Mouse (Mus musculus): ENCODE results near the gene Raly. TPM values are rescaled to one million over a fixed set of nuclear protein-coding genes. Genes with fewer than 3 reads are reported as not detected.

Gene Raly
- polyA plus RNA-seq, 2 experiments: 65.0 to 385 TPM

- no peak for DNase-seq (ENCODE audit: low spot score)
- H3K9me3 ChIP-seq (ENCODE audit: control insufficient read depth, low read length): no peaks in the 10 kb centered on the region
- H3K27me3 ChIP-seq (ENCODE audit: control insufficient read depth, insufficient read depth, low read length): no peaks in the 10 kb centered on the region
- H3K27ac ChIP-seq (replicated peaks; ENCODE audit: low read depth, low read length): no peak within 1 kb of the TSS
- 0 out of 2 replicates have a peak, but pooled peaks cover 2% of the 10 kb centered on the region for H3K4me1 ChIP-seq (ENCODE audit: control insufficient read depth, insufficient read depth, low read length)
- no peak within 1 kb of the TSS for H3K4me3 ChIP-seq (replicated peaks; ENCODE audit: low read length)
- no peak within 1 kb of the TSS for H3K9ac ChIP-seq (ENCODE audit: low read depth, low read length, severe bottlenecking)
- no peak for TF ChIP-seq POLR2A (IDR thresholded peaks at IDR 0.05; ENCODE audit: borderline replicate concordance, extremely low read depth, insufficient read depth, insufficient read length)
- no peaks in the 10 kb centered on the region for H3K36me3 ChIP-seq (ENCODE audit: control insufficient read depth, insufficient read depth, low read length)
- ATAC-seq (ENCODE audit: low FRiP score, low read depth): no peak
- H3K4me2 ChIP-seq (replicated peaks; ENCODE audit: low read depth, low read length, severe bottlenecking): no peak within 1 kb of the TSS
Measured at GRCm38 (mm10) chr2:154769930-154770329, 21.0 kb upstream of the Raly start, which contains the start of gene Gm14214. Gene Gm14214 (minus strand): TSS chr2:154770030.

GRCm38 (mm10) chr2:154771604-154772003 is 19.3 kb upstream of the Raly start:
- no peak overlapping the region for H3K4me3 ChIP-seq (replicated peaks; ENCODE audit: low read length)
- no peaks in the 10 kb centered on the region for H3K4me1 ChIP-seq (ENCODE audit: control insufficient read depth, insufficient read depth, low read length)
- H3K4me2 ChIP-seq (replicated peaks; ENCODE audit: low read depth, low read length, severe bottlenecking): no peak overlapping the region
- ATAC-seq (ENCODE audit: low FRiP score, low read depth) (no peak), DNase-seq (ENCODE audit: low spot score) (no peak)
- no peaks in the 10 kb centered on the region for H3K9me3 ChIP-seq (ENCODE audit: control insufficient read depth, low read length)
- no peaks in the 10 kb centered on the region for H3K27me3 ChIP-seq (ENCODE audit: control insufficient read depth, insufficient read depth, low read length)
- H3K27ac ChIP-seq (replicated peaks; ENCODE audit: low read depth, low read length): no peak overlapping the region
- H3K36me3 ChIP-seq (ENCODE audit: control insufficient read depth, insufficient read depth, low read length): no peaks in the 10 kb centered on the region
- WGBS: 77% methylated on average over 8 of the region's 8 CpGs
- H3K9ac ChIP-seq (ENCODE audit: low read depth, low read length, severe bottlenecking): no peak overlapping the region
- no peak for TF ChIP-seq POLR2A (IDR thresholded peaks at IDR 0.05; ENCODE audit: borderline replicate concordance, extremely low read depth, insufficient read depth, insufficient read length)

GRCm38 (mm10) chr2:154774032-154774431 is 16.9 kb upstream of the Raly start:
- DNase-seq (ENCODE audit: low spot score): no peak
- no peak overlapping the region for H3K27ac ChIP-seq (replicated peaks; ENCODE audit: low read depth, low read length)
- H3K9ac ChIP-seq (ENCODE audit: low read depth, low read length, severe bottlenecking): no peak overlapping the region
- no peaks in the 10 kb centered on the region for H3K36me3 ChIP-seq (ENCODE audit: control insufficient read depth, insufficient read depth, low read length)
- no peaks in the 10 kb centered on the region for H3K27me3 ChIP-seq (ENCODE audit: control insufficient read depth, insufficient read depth, low read length)
- no peak for ATAC-seq (ENCODE audit: low FRiP score, low read depth)
- H3K4me3 ChIP-seq (replicated peaks; ENCODE audit: low read length): no peak overlapping the region
- no peaks in the 10 kb centered on the region for H3K4me1 ChIP-seq (ENCODE audit: control insufficient read depth, insufficient read depth, low read length)
- TF ChIP-seq POLR2A (IDR thresholded peaks at IDR 0.05; ENCODE audit: borderline replicate concordance, extremely low read depth, insufficient read depth, insufficient read length): no peak
- WGBS: 88% methylated on average over 1 of the region's 1 CpGs
- H3K4me2 ChIP-seq (replicated peaks; ENCODE audit: low read depth, low read length, severe bottlenecking): no peak overlapping the region
- no peaks in the 10 kb centered on the region for H3K9me3 ChIP-seq (ENCODE audit: control insufficient read depth, low read length)

DNA sequence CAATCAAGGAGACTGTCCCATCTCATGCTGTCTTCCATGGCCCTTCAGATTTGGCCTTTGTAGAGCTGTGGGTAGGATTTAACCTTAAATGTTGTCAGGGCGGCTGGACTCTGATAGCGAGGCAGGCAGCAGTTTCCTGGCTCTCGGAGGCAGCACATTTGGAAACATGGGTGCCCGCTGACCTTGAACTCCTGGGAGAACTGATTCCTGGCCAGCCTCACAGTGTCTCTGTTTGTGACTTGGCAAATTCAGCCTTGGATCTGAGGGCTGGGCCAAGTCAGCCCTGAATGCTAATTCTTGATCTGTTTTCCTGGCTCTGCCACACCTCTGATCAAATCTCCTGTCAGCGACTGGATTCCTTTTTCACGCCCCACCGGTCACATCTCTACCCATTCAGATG is 14.4 kb upstream of the Raly start:
- DNase-seq (ENCODE audit: low spot score) (no peak), ATAC-seq (ENCODE audit: low FRiP score, low read depth) (no peak)
- TF ChIP-seq POLR2A (IDR thresholded peaks at IDR 0.05; ENCODE audit: borderline replicate concordance, extremely low read depth, insufficient read depth, insufficient read length): no peak
- Histone ChIP-seq H3K9me3 (ENCODE audit: control insufficient read depth, low read length) (no peaks in the 10 kb centered on the region), H3K4me2 (replicated peaks; ENCODE audit: low read depth, low read length, severe bottlenecking) (no peak overlapping the region), H3K27me3 (ENCODE audit: control insufficient read depth, insufficient read depth, low read length) (no peaks in the 10 kb centered on the region), H3K36me3 (ENCODE audit: control insufficient read depth, insufficient read depth, low read length) (no peaks in the 10 kb centered on the region), H3K27ac (replicated peaks; ENCODE audit: low read depth, low read length) (no peak overlapping the region), H3K4me3 (replicated peaks; ENCODE audit: low read length) (no peak overlapping the region), H3K4me1 (ENCODE audit: control insufficient read depth, insufficient read depth, low read length) (no peaks in the 10 kb centered on the region), H3K9ac (ENCODE audit: low read depth, low read length, severe bottlenecking) (no peak overlapping the region)
- WGBS: 73% methylated on average over 7 of the region's 7 CpGs

GRCm38 (mm10) chr2:154779648-154780047 is 11.2 kb upstream of the Raly start:
- H3K27me3 ChIP-seq (ENCODE audit: control insufficient read depth, insufficient read depth, low read length): no peaks in the 10 kb centered on the region
- no peak overlapping the region for H3K4me3 ChIP-seq (replicated peaks; ENCODE audit: low read length)
- no peak overlapping the region for H3K9ac ChIP-seq (ENCODE audit: low read depth, low read length, severe bottlenecking)
- TF ChIP-seq POLR2A (IDR thresholded peaks at IDR 0.05; ENCODE audit: borderline replicate concordance, extremely low read depth, insufficient read depth, insufficient read length): no peak
- no peaks in the 10 kb centered on the region for H3K9me3 ChIP-seq (ENCODE audit: control insufficient read depth, low read length)
- no peaks in the 10 kb centered on the region for H3K36me3 ChIP-seq (ENCODE audit: control insufficient read depth, insufficient read depth, low read length)
- no peak overlapping the region for H3K27ac ChIP-seq (replicated peaks; ENCODE audit: low read depth, low read length)
- WGBS: 53% methylated on average over 3 of the region's 3 CpGs
- H3K4me2 ChIP-seq (replicated peaks; ENCODE audit: low read depth, low read length, severe bottlenecking): no peak overlapping the region
- H3K4me1 ChIP-seq (ENCODE audit: control insufficient read depth, insufficient read depth, low read length): 0 out of 2 replicates have a peak, but pooled peaks cover 3% of the 10 kb centered on the region
- ATAC-seq (ENCODE audit: low FRiP score, low read depth) (no peak), DNase-seq (ENCODE audit: low spot score) (no peak)

- no peak for TF ChIP-seq POLR2A (IDR thresholded peaks at IDR 0.05; ENCODE audit: borderline replicate concordance, extremely low read depth, insufficient read depth, insufficient read length)
- 0 out of 2 replicates have a peak, but pooled peaks cover 5% of the 10 kb centered on the region for H3K4me1 ChIP-seq (ENCODE audit: control insufficient read depth, insufficient read depth, low read length)
- H3K36me3 ChIP-seq (ENCODE audit: control insufficient read depth, insufficient read depth, low read length): no peaks in the 10 kb centered on the region
- H3K27ac ChIP-seq (replicated peaks; ENCODE audit: low read depth, low read length): no peak overlapping the region
- ATAC-seq (ENCODE audit: low FRiP score, low read depth) (no peak), DNase-seq (ENCODE audit: low spot score) (no peak)
- H3K4me3 ChIP-seq (replicated peaks; ENCODE audit: low read length): no peak overlapping the region
- WGBS: 49% methylated on average over 4 of the region's 4 CpGs
- no peaks in the 10 kb centered on the region for H3K9me3 ChIP-seq (ENCODE audit: control insufficient read depth, low read length)
- H3K27me3 ChIP-seq (ENCODE audit: control insufficient read depth, insufficient read depth, low read length): no peaks in the 10 kb centered on the region
- H3K9ac ChIP-seq (ENCODE audit: low read depth, low read length, severe bottlenecking): no peak overlapping the region
- no peak overlapping the region for H3K4me2 ChIP-seq (replicated peaks; ENCODE audit: low read depth, low read length, severe bottlenecking)
Measured at GRCm38 (mm10) chr2:154782361-154782760, 8.5 kb upstream of the Raly start.
